In the genomic region with DNA sequence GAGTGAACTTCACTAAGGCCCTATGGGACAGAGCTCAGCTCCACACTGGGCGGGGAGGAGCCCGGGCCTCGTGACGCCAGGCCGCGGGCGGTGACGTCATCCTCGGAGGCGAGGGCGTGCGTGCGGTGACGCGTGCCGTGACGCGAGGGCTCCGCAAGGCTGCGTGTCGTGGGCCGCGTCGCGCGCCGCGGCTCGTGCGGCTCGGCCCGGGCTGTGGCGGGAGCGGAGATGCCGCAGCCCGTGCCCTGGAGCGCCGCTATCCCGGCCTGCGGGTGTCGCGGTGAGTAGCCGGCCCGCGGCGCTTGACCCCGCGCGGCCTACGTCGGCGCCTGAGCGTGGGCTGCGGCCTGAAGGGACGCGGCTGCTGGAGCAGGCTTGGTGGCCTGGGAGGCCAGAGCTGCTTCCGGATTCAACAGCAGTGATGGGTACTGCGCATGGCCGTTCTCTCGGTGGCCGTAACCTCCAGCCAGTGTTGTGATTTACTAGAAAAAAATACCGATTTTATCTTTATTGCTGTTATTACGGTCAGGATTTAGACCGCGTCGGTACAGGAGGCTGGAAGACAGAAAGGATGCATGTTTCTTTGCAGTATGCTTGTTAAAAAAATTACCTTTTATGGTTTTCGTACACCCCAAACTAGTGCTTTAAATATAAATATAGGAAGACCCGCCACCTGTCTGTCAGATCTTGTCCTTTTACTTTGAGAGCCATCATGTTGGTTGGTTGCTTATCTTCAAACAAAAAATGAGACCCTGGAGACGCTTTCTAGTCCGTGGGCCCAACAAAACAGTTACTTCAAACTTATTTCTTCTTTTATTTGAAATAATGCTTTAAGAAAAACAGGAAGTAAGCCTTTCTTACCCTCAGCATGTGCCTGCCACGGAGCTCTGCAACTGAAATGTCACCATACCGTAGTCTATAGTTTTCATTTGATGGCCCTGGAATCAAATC, we compare ENCODE assay signal across 8 mouse cellular contexts. TPM values are rescaled to one million over a fixed set of nuclear protein-coding genes. Genes with fewer than 3 reads are reported as not detected.
DNase-seq lines count a peak whose midpoint lies in the region; ATAC-seq and TF ChIP-seq lines count a peak whose summit lies in the region.

Gene E130116L18Rik (minus strand): TSS at position 402 of the 951 bp plus-strand sequence.

- in situ Hi-C loops in ES-E14 (cut with MboI; ENCODE audit: low sequenced_read_pairs in 2 of 2, unreplicated experiment in 2 of 2): no loop called here

- no peaks in the 10 kb centered on the region for H3K27me3 ChIP-seq in lung, embryonic 14.5 days (ENCODE audit: insufficient read depth, low read length)

- H3K4me3 ChIP-seq in ES-E14 (ENCODE audit: insufficient read depth in 1 of 2, low read depth in 1 of 2, low read length in 2 of 2, poor library complexity in 1 of 2, severe bottlenecking in 1 of 2): peak within 1 kb of the TSS; percentile 71 to 76
- peak within 1 kb of the TSS; percentile 63 for H3K4me3 ChIP-seq in lung, embryonic 14.5 days (ENCODE audit: low read depth, low read length)

- no peak within 1 kb of the TSS for H3K27ac ChIP-seq in ES-E14 (ENCODE audit: insufficient read depth, low read depth, low read length, poor library complexity, severe bottlenecking)
- peak within 1 kb of the TSS; percentile 87 for H3K27ac ChIP-seq in lung, embryonic 14.5 days (ENCODE audit: low read depth)

- 0 out of 4 replicates have a peak, but pooled peaks cover 0 to 2% of the 10 kb centered on the region in 2 experiments for H3K4me1 ChIP-seq in ES-E14 (ENCODE audit: control insufficient read depth in 2 of 2, insufficient read depth in 2 of 2, low read length in 2 of 2, poor library complexity in 1 of 2)
- H3K4me1 ChIP-seq in lung, embryonic 14.5 days (ENCODE audit: insufficient read depth): 0 out of 2 replicates have a peak, but pooled peaks cover 3% of the 10 kb centered on the region

- WGBS in lung, embryonic 14.5 days: 2% methylated on average over 72 of the region's 72 CpGs

- H3K36me3 ChIP-seq in ES-E14 (ENCODE audit: control insufficient read depth, insufficient read depth, low read length, poor library complexity, severe bottlenecking): no peaks in the 10 kb centered on the region
- H3K36me3 ChIP-seq in lung, embryonic 14.5 days (ENCODE audit: insufficient read depth): no peaks in the 10 kb centered on the region

- H3K9me3 ChIP-seq in ES-E14 (ENCODE audit: control insufficient read depth, insufficient read depth, low read depth, low read length): no peaks in the 10 kb centered on the region
- H3K9me3 ChIP-seq in lung, embryonic 14.5 days (ENCODE audit: low read depth, low read length): no peaks in the 10 kb centered on the region

- no peak for TF ChIP-seq CTCF in lung, embryonic 14.5 days (IDR thresholded peaks at IDR 0.05; ENCODE audit: low read depth)

- peak within 1 kb of the TSS; percentile 74 for H3K4me2 ChIP-seq in lung, embryonic 14.5 days

- DNase-seq in ES-E14 (ENCODE audit: low read depth, low spot score): peak; percentile 59
- peak; percentile 90 for DNase-seq in cerebellum, adult 11-12 months
- DNase-seq in forelimb bud, embryonic 11.5 days (ENCODE audit: low read depth, low spot score): peak; percentile 91
- peak; percentile 82 to 89 for DNase-seq in layer of hippocampus, adult 8-10 months (ENCODE audit: low spot score in 2 of 2)
- DNase-seq in lung, embryonic 14.5 days: peak; percentile 93
- peak; percentile 91 for DNase-seq in testis, postnatal 14 days (ENCODE audit: low spot score)

- H3K9ac ChIP-seq in ES-E14 (ENCODE audit: insufficient read depth, low read depth, low read length, poor library complexity, severe bottlenecking): peak within 1 kb of the TSS; percentile 72
- peak within 1 kb of the TSS; percentile 85 for H3K9ac ChIP-seq in lung, embryonic 14.5 days

- peak; percentile 80 to 90 for ATAC-seq in hematopoietic stem cell, adult 5-6 weeks (replicated peaks in 1 of 2; ENCODE audit: insufficient read depth in 1 of 2, low FRiP score in 2 of 2, low TSS enrichment in 1 of 2, low read depth in 1 of 2, poor library complexity in 2 of 2, severe bottlenecking in 2 of 2)
- peak; percentile 98 for ATAC-seq in lung, embryonic 14.5 days (ENCODE audit: insufficient read depth)
- peak; percentile 81 for ATAC-seq in neutrophil, adult 5-6 weeks (ENCODE audit: extremely low read depth, insufficient number of reproducible peaks, low FRiP score, poor library complexity, severe bottlenecking)

TF ChIP-seq in ES-E14, 5 proteins besides CTCF, POLR2A, EP300 and RAD21:
- no peak for TF ChIP-seq MAFK (IDR thresholded peaks at IDR 0.05; ENCODE audit: insufficient read depth, low read depth, low read length)
- TF ChIP-seq CHD2 (IDR thresholded peaks at IDR 0.05; ENCODE audit: low read depth, low read length): no peak
- TF ChIP-seq ZC3H11A (IDR thresholded peaks at IDR 0.05; ENCODE audit: borderline replicate concordance, low read depth, low read length): no peak
- TF ChIP-seq HCFC1 (IDR thresholded peaks at IDR 0.05; ENCODE audit: borderline replicate concordance, insufficient read depth, low read length): no peak
- TF ChIP-seq ZNF384 (IDR thresholded peaks at IDR 0.05; ENCODE audit: low read depth, low read length): no peak
TF ChIP-seq in ES-E14: peak in this region for 0.

RNA-seq across cellular contexts. Expression of gene E130116L18Rik, which starts in this region (rescaled TPM):
- total RNA-seq in ES-E14 (2012; rRNA removed): not detected in 2 replicates
- total RNA-seq in hematopoietic stem cell, adult 5-6 weeks (2017): not detected in 2 replicates
- not detected for total RNA-seq in layer of hippocampus, adult 8-10 months (2022)
- polyA plus RNA-seq in lung, embryonic 14.5 days (2014; fragmentation: Nextera tagmentation; extraction: Ambion mirVana): not detected in 2 replicates
- total RNA-seq in neutrophil, adult 5-6 weeks (2017): not detected in 2 replicates

Comparison
In these comparisons a context has a peak if more than half of its experiments do, and no peak if none do; other contexts are left out.
1. Peak in DNase-seq, H3K4me3 ChIP-seq and H3K9ac ChIP-seq in ES-E14; RNA of the gene not detected or under 1 TPM.
2. Peak in ATAC-seq in hematopoietic stem cell, adult 5-6 weeks; RNA of the gene not detected or under 1 TPM.
3. Peak in DNase-seq in layer of hippocampus, adult 8-10 months; RNA of the gene not detected or under 1 TPM.
4. Peak in DNase-seq, ATAC-seq, H3K4me3 ChIP-seq, H3K27ac ChIP-seq, H3K9ac ChIP-seq and H3K4me2 ChIP-seq in lung, embryonic 14.5 days; RNA of the gene not detected or under 1 TPM.
5. Peak in ATAC-seq in neutrophil, adult 5-6 weeks; RNA of the gene not detected or under 1 TPM.